ENCODE assay signal across 8 mouse cellular contexts in the genomic region with DNA sequence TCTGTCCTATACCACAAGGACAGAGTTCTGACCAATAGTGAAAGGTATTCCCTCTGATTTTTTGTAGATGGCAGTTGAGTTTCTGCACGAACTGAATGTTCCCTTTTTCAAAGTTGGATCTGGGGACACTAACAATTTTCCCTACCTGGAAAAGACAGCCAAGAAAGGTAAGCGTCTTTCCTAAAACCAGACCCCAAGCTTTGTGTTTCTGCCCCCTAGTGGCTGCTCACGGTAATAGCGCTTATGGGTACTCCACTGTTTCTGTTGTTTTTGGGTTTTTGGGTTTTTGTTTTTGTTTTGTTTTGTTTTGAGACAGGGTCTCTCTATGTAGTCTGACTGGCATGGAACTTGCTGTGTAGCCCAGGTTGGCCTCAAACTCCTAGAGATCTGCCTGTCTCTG. TPM values are rescaled to one million over a fixed set of nuclear protein-coding genes. Genes with fewer than 3 reads are reported as not detected.
DNase-seq lines count a peak whose midpoint lies in the region.

No protein-coding gene starts in this region.

- peak; percentile 61 for DNase-seq in adrenal gland, postnatal 10 days
- DNase-seq in adrenal gland, adult 2 months, result no peak
- DNase-seq in layer of hippocampus, postnatal 10 days (ENCODE audit: low spot score in 2 of 2), result peak; percentile 46 to 62
- DNase-seq in layer of hippocampus, adult 9-11 months, result no peak
- peak; percentile 57 for DNase-seq in R1 (ENCODE audit: low read depth, low spot score)
- peak; percentile 54 for DNase-seq in embryo, embryonic 11 days
- DNase-seq in lung, postnatal 10 days, result peak; percentile 42
- no peak for DNase-seq in urinary bladder, adult 18-20 months (ENCODE audit: low spot score in 2 of 2)

RNA-seq across cellular contexts. Expression of a gene that starts 9.9 kb away (rescaled TPM):
- total RNA-seq in adrenal gland, postnatal 10 days (2021), result 10 to 100 TPM; 38.3 to 41.0 TPM
- total RNA-seq in adrenal gland, adult 2 months (2021), result 10 to 100 TPM; 38.4 to 42.5 TPM
- 13.7 and 16.0 TPM in 2 replicates for polyA plus RNA-seq in adrenal gland, adult 2 months (2012; rRNA removed)
- total RNA-seq in layer of hippocampus, postnatal 10 days (2021), result 10 to 100 TPM; 34.0 to 39.6 TPM

RNA-seq across cellular contexts. Expression of a gene that starts 37.0 kb away (rescaled TPM):
- 1 to 10 TPM; 5.1 to 8.7 TPM for total RNA-seq in adrenal gland, postnatal 10 days (2021)
- total RNA-seq in adrenal gland, adult 2 months (2021), result 1 to 10 TPM; 4.9 to 5.8 TPM
- 16.0 and 21.3 TPM in 2 replicates for polyA plus RNA-seq in adrenal gland, adult 2 months (2012; rRNA removed)
- under 1 TPM; 0.62 to 0.69 TPM for total RNA-seq in layer of hippocampus, postnatal 10 days (2021)

RNA-seq across cellular contexts. Expression of a gene that starts 48.3 kb away (rescaled TPM):
- 100 to 1,000 TPM; 136 to 141 TPM for total RNA-seq in adrenal gland, postnatal 10 days (2021)
- 100 to 1,000 TPM; 103 to 121 TPM for total RNA-seq in adrenal gland, adult 2 months (2021)
- polyA plus RNA-seq in adrenal gland, adult 2 months (2012; rRNA removed), result 56.8 and 73.6 TPM in 2 replicates
- total RNA-seq in layer of hippocampus, postnatal 10 days (2021), result 10 to 100 TPM; 53.5 to 59.3 TPM

Comparison
In these comparisons a context has a peak if more than half of its experiments do, and no peak if none do; other contexts are left out.
1. DNase-seq: peak in adrenal gland, postnatal 10 days (single experiment), layer of hippocampus, postnatal 10 days (2 of 2), R1 (single experiment), embryo, embryonic 11 days (single experiment) and lung, postnatal 10 days (single experiment); none in adrenal gland, adult 2 months (single experiment), layer of hippocampus, adult 9-11 months (single experiment) and urinary bladder, adult 18-20 months (0 of 2).